Mouse (Mus musculus) lung, adult 18-20 months (tissue): Measurements from ENCODE around the gene Gcsam.

Experiments
- DNase-seq, 2 experiments: peaks; one replicate each; pipeline ENCODE4 v3.0.0; 2022; ENCODE audit warnings: mixed read lengths in 2 of 2

The Gcsam gene

GRCm38 (mm10) chr16:45610267-45610666 lies at the start of gene Gcsam:
TSS of gene Gcsam (plus strand) at chr16:45610380.
- DNase-seq: no peak

GRCm38 (mm10) chr16:45561747-45562146 lies 48.4 kb upstream of the Gcsam start:
- no peak for DNase-seq

- DNase-seq: no peak
Observed at GRCm38 (mm10) chr16:45572307-45572706, 37.9 kb upstream of the Gcsam start.

GRCm38 (mm10) chr16:45579883-45580282 lies 30.3 kb upstream of the Gcsam start:
- no peak for DNase-seq

- peak in 1 of 2 experiments; percentile 10 for DNase-seq
Observed at GRCm38 (mm10) chr16:45582512-45582911, 27.7 kb upstream of the Gcsam start.

GRCm38 (mm10) chr16:45593656-45594055 lies 16.5 kb upstream of the Gcsam start:
- no peak for DNase-seq

- no peak for DNase-seq
Observed at GRCm38 (mm10) chr16:45595494-45595893, 14.7 kb upstream of the Gcsam start.

- peak; percentile 8 to 35 for DNase-seq
Observed at GRCm38 (mm10) chr16:45608481-45608954, 1.7 kb upstream of the Gcsam start.

- DNase-seq: peak in 1 of 2 experiments; percentile 24
Observed at GRCm38 (mm10) chr16:45609300-45609699, 880 bp upstream of the Gcsam start.

- DNase-seq: no peak
Observed at GRCm38 (mm10) chr16:45613247-45613646, 3.1 kb downstream of the Gcsam start.

GRCm38 (mm10) chr16:45615944-45616343 lies 5.8 kb downstream of the Gcsam start:
- no peak for DNase-seq

- DNase-seq: no peak
Observed at GRCm38 (mm10) chr16:45619751-45620375, 9.7 kb downstream of the Gcsam start.

- no peak for DNase-seq
Observed at GRCm38 (mm10) chr16:45623230-45623629, 13.1 kb downstream of the Gcsam start.

GRCm38 (mm10) chr16:45624791-45625190 lies 14.6 kb downstream of the Gcsam start:
- no peak for DNase-seq

- DNase-seq: no peak
Observed at GRCm38 (mm10) chr16:45625342-45625741, 15.2 kb downstream of the Gcsam start.

GRCm38 (mm10) chr16:45629497-45630105 lies 19.4 kb downstream of the Gcsam start:
- no peak for DNase-seq

GRCm38 (mm10) chr16:45630347-45630960 lies 20.3 kb downstream of the Gcsam start:
- DNase-seq: peak; percentile 47 to 48

- no peak for DNase-seq
Observed at GRCm38 (mm10) chr16:45632420-45632819, 22.2 kb downstream of the Gcsam start.

GRCm38 (mm10) chr16:45635826-45636225 lies 25.6 kb downstream of the Gcsam start:
- DNase-seq: no peak

- DNase-seq: no peak
Observed at GRCm38 (mm10) chr16:45640070-45640762, 30.0 kb downstream of the Gcsam start.

GRCm38 (mm10) chr16:45641301-45641700 lies 31.1 kb downstream of the Gcsam start:
- DNase-seq: no peak

GRCm38 (mm10) chr16:45643944-45644343 lies 33.8 kb downstream of the Gcsam start:
- no peak for DNase-seq

GRCm38 (mm10) chr16:45644380-45644779 lies 34.2 kb downstream of the Gcsam start:
- peak; percentile 22 to 35 for DNase-seq
